Mouse (Mus musculus) heart, embryonic 14.5 days (tissue): ENCODE data around the gene Cep350. TPM values are rescaled to one million over a fixed set of nuclear protein-coding genes. Genes with fewer than 3 reads are reported as not detected.

Experiments
- ATAC-seq: fragments of 200-750 bp; cut with Nextera tagmentation; 2 replicates; pipeline ENCODE4 v1.8.0; 2017; ENCODE audit warnings: low read depth, moderate TSS enrichment; ENCODE audit not compliant: insufficient number of reproducible peaks, insufficient read depth, low FRiP score
- H3K27ac ChIP-seq, 2 experiments: fragments of 200-500 bp in 1 of 2; fragments of 300-500 bp in 1 of 2; sonication (generic) in 1 of 2; replicated peaks in 1 of 2; 2 replicates each; pipeline ENCODE4 v1.5.1; 2012 to 2014; ENCODE audit warnings: low read depth in 2 of 2, low read length in 2 of 2, control low read depth in 1 of 2, mild to moderate bottlenecking in 1 of 2, mixed read lengths in 1 of 2; ENCODE audit not compliant: control insufficient read depth in 1 of 2, insufficient read depth in 1 of 2
- H3K27me3 ChIP-seq: fragments of 300-500 bp; sonication (generic); 2 replicates; pipeline ENCODE4 v1.6.1; 2014; ENCODE audit warnings: mild to moderate bottlenecking, low read length, control low read depth; ENCODE audit not compliant: control insufficient read depth, insufficient read depth
- H3K36me3 ChIP-seq: fragments of 300-500 bp; sonication (generic); 2 replicates; pipeline ENCODE4 v1.6.1; 2014; ENCODE audit warnings: mild to moderate bottlenecking, control low read depth, low read length, mixed read lengths; ENCODE audit not compliant: control insufficient read depth, insufficient read depth
- H3K4me1 ChIP-seq, 2 experiments: fragments of 200-500 bp in 1 of 2; fragments of 300-500 bp in 1 of 2; sonication (generic) in 1 of 2; 2 replicates each; pipeline ENCODE4 v1.6.1; 2012 to 2014; ENCODE audit warnings: low read length in 2 of 2, control low read depth in 1 of 2, mixed read lengths in 1 of 2; ENCODE audit not compliant: control insufficient read depth in 2 of 2, insufficient read depth in 2 of 2
- H3K4me2 ChIP-seq: fragments of 300-500 bp; sonication (generic); 2 replicates; pipeline ENCODE4 v1.6.1; 2014; ENCODE audit warnings: mild to moderate bottlenecking, low read length
- H3K4me3 ChIP-seq, 2 experiments: fragments of 200-500 bp in 1 of 2; fragments of 300-500 bp in 1 of 2; sonication (generic) in 1 of 2; 2 replicates each; pipeline ENCODE4 v1.5.1; 2012 to 2014; ENCODE audit warnings: low read length in 2 of 2, mild to moderate bottlenecking in 2 of 2, control low read depth in 1 of 2, low read depth in 1 of 2, moderate library complexity in 1 of 2; ENCODE audit not compliant: control insufficient read depth in 1 of 2, insufficient read depth in 1 of 2
- H3K9ac ChIP-seq: fragments of 300-500 bp; sonication (generic); 2 replicates; pipeline ENCODE4 v1.6.1; 2014; ENCODE audit warnings: mild to moderate bottlenecking, low read length
- H3K9me3 ChIP-seq: fragments of 300-500 bp; sonication (generic); 2 replicates; pipeline ENCODE4 v1.6.1; 2016; ENCODE audit warnings: low read length, control low read depth; ENCODE audit not compliant: control insufficient read depth
- WGBS: fragments of 180-500 bp; shearing (Covaris S2); extraction: QIAGEN DNeasy Blood & Tissue Kit; methylation state at CpG from one replicate; pipeline ENCODE4 v1.1.7; 2014; 5-methylcytosine and 5-hydroxymethylcytosine counted together
- polyA plus RNA-seq: library from polyadenylated mRNA; unstranded; fragments of >200 nt; fragmentation: Nextera tagmentation; extraction: Ambion mirVana; gene quantifications from 2 replicates; pipeline ENCODE4 v1.2.1, GENCODE M21; 2014

Cep350 gene
- polyA plus RNA-seq, 1 experiment from 2014 or later: 11.3 TPM

- Histone ChIP-seq H3K9ac (no peak overlapping the region), H3K4me1 (peaks cover 9 to 14% of the 10 kb centered on the region in 2 experiments; a peak in 3 of 4 replicates), H3K4me3 (no peak overlapping the region), H3K27ac (no peak overlapping the region), H3K4me2 (no peak overlapping the region), H3K27me3 (no peaks in the 10 kb centered on the region), H3K9me3 (no peaks in the 10 kb centered on the region), H3K36me3 (no peaks in the 10 kb centered on the region)
- ATAC-seq: no peak
- 2% methylated on average over 2 of the region's 2 CpGs for WGBS
These were observed 22.6 kb upstream of the Cep350 start for GRCm38 (mm10) chr1:155995612-155996011.

- Histone ChIP-seq H3K4me3 (no peak overlapping the region), H3K36me3 (no peaks in the 10 kb centered on the region), H3K4me2 (no peak overlapping the region), H3K27me3 (no peaks in the 10 kb centered on the region), H3K4me1 (peaks cover 14 to 25% of the 10 kb centered on the region in 2 experiments), H3K9ac (no peak overlapping the region), H3K27ac (no peak overlapping the region), H3K9me3 (no peaks in the 10 kb centered on the region)
- WGBS: 53% methylated on average over 2 of the region's 2 CpGs
- ATAC-seq: no peak
These were observed 21.5 kb upstream of the Cep350 start for GRCm38 (mm10) chr1:155994524-155994923.

- no peak for ATAC-seq
- Histone ChIP-seq H3K4me1 (peaks cover 12 to 24% of the 10 kb centered on the region in 2 experiments), H3K4me3 (no peak overlapping the region), H3K9ac (0 out of 2 replicates have a peak overlapping the region, but pooled peaks have one; percentile 6), H3K4me2 (peak overlapping the region; percentile 41; the same call in 1 of the 2 replicates), H3K36me3 (no peaks in the 10 kb centered on the region), H3K27ac (peak overlapping the region; percentile 2 to 56; a peak in 3 of 4 replicates), H3K9me3 (no peaks in the 10 kb centered on the region), H3K27me3 (no peaks in the 10 kb centered on the region)
- WGBS: 24% methylated on average over 11 of the region's 11 CpGs
These were observed 17.3 kb upstream of the Cep350 start for GRCm38 (mm10) chr1:155990391-155990790.

GRCm38 (mm10) chr1:155989387-155989786 is 16.3 kb upstream of the Cep350 start:
- Histone ChIP-seq H3K9ac (no peak overlapping the region), H3K4me3 (no peak overlapping the region), H3K27ac (no peak overlapping the region), H3K4me1 (peaks cover 10 to 17% of the 10 kb centered on the region in 2 experiments), H3K27me3 (no peaks in the 10 kb centered on the region), H3K9me3 (no peaks in the 10 kb centered on the region), H3K36me3 (no peaks in the 10 kb centered on the region), H3K4me2 (no peak overlapping the region)
- 14% methylated on average over 2 of the region's 2 CpGs for WGBS
- ATAC-seq: no peak

- no peak overlapping the region for H3K4me2 ChIP-seq
- H3K4me1 ChIP-seq: peaks cover 10 to 17% of the 10 kb centered on the region in 2 experiments
- WGBS: 80% methylated on average over 2 of the region's 2 CpGs
- no peaks in the 10 kb centered on the region for H3K36me3 ChIP-seq
- H3K9ac ChIP-seq: no peak overlapping the region
- ATAC-seq: no peak
- H3K27me3 ChIP-seq: no peaks in the 10 kb centered on the region
- no peaks in the 10 kb centered on the region for H3K9me3 ChIP-seq
- no peak overlapping the region for H3K4me3 ChIP-seq
- H3K27ac ChIP-seq: no peak overlapping the region
These were observed 14.6 kb upstream of the Cep350 start for GRCm38 (mm10) chr1:155987625-155988024.

- no peaks in the 10 kb centered on the region for H3K27me3 ChIP-seq
- no peak overlapping the region for H3K9ac ChIP-seq
- H3K27ac ChIP-seq: no peak overlapping the region
- H3K4me2 ChIP-seq: no peak overlapping the region
- ATAC-seq: no peak
- H3K9me3 ChIP-seq: no peaks in the 10 kb centered on the region
- H3K4me1 ChIP-seq: peaks cover 2 to 10% of the 10 kb centered on the region in 2 experiments; a peak in 3 of 4 replicates
- H3K36me3 ChIP-seq: no peaks in the 10 kb centered on the region
- H3K4me3 ChIP-seq: no peak overlapping the region
- 23% methylated on average over 2 of the region's 2 CpGs for WGBS
These were observed 1.9 kb upstream of the Cep350 start for GRCm38 (mm10) chr1:155974931-155975330.

GRCm38 (mm10) chr1:155973719-155974379 is 794 bp upstream of the Cep350 start:
- WGBS: 5% methylated on average over 19 of the region's 19 CpGs
- ATAC-seq: no peak
- peak overlapping the region; percentile 81 to 98 for H3K4me3 ChIP-seq

More at GRCm38 (mm10) chr1:155973719-155974379, 794 bp upstream of the Cep350 start:
- Histone ChIP-seq H3K4me2 (peak overlapping the region; percentile 87), H3K36me3 (no peaks in the 10 kb centered on the region), H3K4me1 (peaks cover 2 to 10% of the 10 kb centered on the region in 2 experiments; a peak in 3 of 4 replicates), H3K27me3 (no peaks in the 10 kb centered on the region), H3K9me3 (no peaks in the 10 kb centered on the region), H3K9ac (peak overlapping the region; percentile 75), H3K27ac (peak overlapping the region; percentile 94 to 99)
